Mouse (Mus musculus) heart, postnatal 14 days (tissue): ENCODE measurements at regions not wholly inside any gene's neighbourhood (a gene's known extent, or its start where the extent isn't known, plus 50 kb on each side); places are given as distances from the start of the nearest gene placed in this dataset.

Source experiments
- DNase-seq, 2 experiments: peaks; one replicate each; pipeline ENCODE4 v3.0.0; 2021 to 2022
- intact Hi-C: fragments of 180-260 bp; cut with DNase I; formaldehyde crosslinking; loops from one replicate; pipeline ENCODE4 v1.15.1; 2025

- DNase-seq: no peak
- intact Hi-C loops: no loop called here
Measured at GRCm38 (mm10) chr13:44601024-44601423, 128.2 kb upstream of the Jarid2 start.

- intact Hi-C loops: no loop called here
- DNase-seq: no peak
Measured at GRCm38 (mm10) chr13:44602658-44603057, 126.6 kb upstream of the Jarid2 start.

GRCm38 (mm10) chr13:44607316-44608285 is 121.7 kb upstream of the Jarid2 start:
- peak in 1 of 2 experiments; percentile 31 for DNase-seq
- intact Hi-C loops: no loop called here

GRCm38 (mm10) chr13:44608286-44608675 is 121.0 kb upstream of the Jarid2 start:
- intact Hi-C loops: no loop called here
- DNase-seq: peak; percentile 5 to 24

GRCm38 (mm10) chr13:44608681-44609335 is 120.5 kb upstream of the Jarid2 start:
- peak in 1 of 2 experiments; percentile 18 for DNase-seq
- intact Hi-C loops: no loop called here

GRCm38 (mm10) chr13:44609606-44610005 is 119.7 kb upstream of the Jarid2 start:
- intact Hi-C loops: no loop called here
- DNase-seq: no peak

- DNase-seq: no peak
- intact Hi-C loops: no loop called here
Measured at GRCm38 (mm10) chr13:44615696-44616095, 113.6 kb upstream of the Jarid2 start.

GRCm38 (mm10) chr13:44618368-44618767 is 110.9 kb upstream of the Jarid2 start:
- intact Hi-C loops: no loop called here

GRCm38 (mm10) chr13:44622661-44623355 is 106.5 kb upstream of the Jarid2 start:
- intact Hi-C loops: no loop called here
- DNase-seq: peak; percentile 54 to 76

More at GRCm38 (mm10) chr13:44618368-44618767, 110.9 kb upstream of the Jarid2 start:
- no peak for DNase-seq

GRCm38 (mm10) chr13:44624716-44625115 is 104.6 kb upstream of the Jarid2 start:
- intact Hi-C loops: no loop called here
- no peak for DNase-seq

- intact Hi-C loops: no loop called here
- DNase-seq: no peak
Measured at GRCm38 (mm10) chr13:44625792-44626191, 103.5 kb upstream of the Jarid2 start.

- intact Hi-C loops: no loop called here
- DNase-seq: peak; percentile 10 to 28
Measured at GRCm38 (mm10) chr13:44626806-44627205, 102.5 kb upstream of the Jarid2 start.

GRCm38 (mm10) chr13:44630061-44630460 is 99.2 kb upstream of the Jarid2 start:
- intact Hi-C loops: loop anchor here (5.0 kb wide), 1 partner anchor 97 kb away; the partner anchor contains the start of gene Jarid2
- DNase-seq: no peak

- no peak for DNase-seq
- intact Hi-C loops: loop anchor here (5.0 kb wide), 1 partner anchor 93 kb away; the partner anchor contains the start of gene Jarid2
Measured at GRCm38 (mm10) chr13:44634616-44635015, 94.7 kb upstream of the Jarid2 start.

- no peak for DNase-seq
- intact Hi-C loops: no loop called here
Measured at GRCm38 (mm10) chr13:44635221-44636007, 93.9 kb upstream of the Jarid2 start.

GRCm38 (mm10) chr13:44636008-44636335 is 93.3 kb upstream of the Jarid2 start:
- intact Hi-C loops: no loop called here
- no peak for DNase-seq

- no peak for DNase-seq
- intact Hi-C loops: no loop called here
Measured at GRCm38 (mm10) chr13:44642361-44642760, 86.9 kb upstream of the Jarid2 start.

- intact Hi-C loops: no loop called here
Measured at GRCm38 (mm10) chr13:44650052-44650451, 79.2 kb upstream of the Jarid2 start.

GRCm38 (mm10) chr13:44651259-44652238 is 77.7 kb upstream of the Jarid2 start:
- intact Hi-C loops: no loop called here
- no peak for DNase-seq

More at GRCm38 (mm10) chr13:44650052-44650451, 79.2 kb upstream of the Jarid2 start:
- no peak for DNase-seq
